Mouse (Mus musculus): Measurements from ENCODE around the gene Prkcb. TPM values are rescaled to one million over a fixed set of nuclear protein-coding genes. Genes with fewer than 3 reads are reported as not detected.

The Prkcb gene
- polyA plus RNA-seq, 1 experiment from 2014 or later: 170 TPM

DNA sequence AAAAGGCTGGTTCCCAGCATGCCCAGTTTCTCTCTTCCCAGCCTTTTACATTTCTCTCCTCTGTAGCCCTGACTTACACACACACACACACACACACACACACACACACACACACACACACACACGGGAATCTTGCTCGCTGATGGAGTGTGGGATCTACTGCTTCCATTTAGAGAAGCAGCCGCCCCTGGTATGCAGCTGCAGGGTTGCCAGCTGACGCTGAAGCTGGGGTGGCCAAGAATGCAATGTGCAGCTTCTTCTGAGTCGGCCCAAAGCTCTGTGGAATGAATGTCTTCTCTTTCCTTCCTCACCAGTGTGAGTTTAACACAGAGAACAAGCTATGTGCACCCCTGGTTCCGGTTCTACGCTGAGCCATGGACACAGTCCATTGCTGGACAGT, 56.1 kb downstream of the Prkcb start:
- Histone ChIP-seq H3K27ac (ENCODE audit: low read depth, low read length) (no peak overlapping the region), H3K9ac (replicated peaks; ENCODE audit: low read depth, low read length) (no peak overlapping the region), H3K4me2 (ENCODE audit: low read depth, low read length) (no peak overlapping the region), H3K9me3 (ENCODE audit: control insufficient read depth, low read length) (no peaks in the 10 kb centered on the region), H3K4me1 (ENCODE audit: control insufficient read depth, insufficient read depth, low read length) (peaks cover 16% of the 10 kb centered on the region), H3K27me3 (ENCODE audit: control insufficient read depth, insufficient read depth, low read length) (no peaks in the 10 kb centered on the region), H3K4me3 (ENCODE audit: low read depth, low read length) (no peak overlapping the region), H3K36me3 (ENCODE audit: control insufficient read depth, insufficient read depth, low read length) (no peaks in the 10 kb centered on the region)
- no peak for ATAC-seq (ENCODE audit: low read depth)
- 76% methylated on average over 7 of the region's 7 CpGs for WGBS

GRCm38 (mm10) chr7:122346251-122347242, 58.0 kb downstream of the Prkcb start:
- Histone ChIP-seq H3K36me3 (ENCODE audit: control insufficient read depth, insufficient read depth, low read length) (no peaks in the 10 kb centered on the region), H3K4me2 (ENCODE audit: low read depth, low read length) (no peak overlapping the region), H3K4me3 (ENCODE audit: low read depth, low read length) (no peak overlapping the region), H3K27ac (ENCODE audit: low read depth, low read length) (no peak overlapping the region), H3K9me3 (ENCODE audit: control insufficient read depth, low read length) (no peaks in the 10 kb centered on the region), H3K27me3 (ENCODE audit: control insufficient read depth, insufficient read depth, low read length) (no peaks in the 10 kb centered on the region), H3K4me1 (ENCODE audit: control insufficient read depth, insufficient read depth, low read length) (peaks cover 16% of the 10 kb centered on the region), H3K9ac (replicated peaks; ENCODE audit: low read depth, low read length) (no peak overlapping the region)
- WGBS: 54% methylated on average over 14 of the region's 14 CpGs
- ATAC-seq (ENCODE audit: low read depth): peak; percentile 31; the same call in 1 of the 2 replicates

DNA sequence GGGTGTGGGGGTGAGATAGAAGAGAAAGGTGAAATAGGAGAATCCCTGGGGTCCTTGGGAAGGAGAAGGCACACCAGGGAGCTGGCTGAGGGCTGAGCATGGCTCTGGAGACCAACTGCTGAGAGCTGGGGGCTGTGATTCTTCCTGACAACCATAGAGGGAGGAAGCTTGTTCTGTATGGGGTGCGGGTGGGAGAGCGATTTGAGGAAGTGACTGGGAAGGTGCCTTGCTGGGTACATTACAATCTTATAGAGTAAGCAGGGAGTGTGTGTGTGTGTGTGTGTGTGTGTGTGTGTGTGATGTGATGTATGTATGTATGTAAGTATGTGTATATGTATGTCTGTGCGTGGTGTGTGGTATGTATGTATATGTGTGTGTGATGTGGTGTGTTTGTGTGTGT, 58.9 kb downstream of the Prkcb start:
- H3K4me2 ChIP-seq (ENCODE audit: low read depth, low read length): no peak overlapping the region
- H3K27ac ChIP-seq (ENCODE audit: low read depth, low read length): no peak overlapping the region; the same call in 1 of the 2 replicates
- no peaks in the 10 kb centered on the region for H3K27me3 ChIP-seq (ENCODE audit: control insufficient read depth, insufficient read depth, low read length)
- peaks cover 19% of the 10 kb centered on the region for H3K4me1 ChIP-seq (ENCODE audit: control insufficient read depth, insufficient read depth, low read length)
- no peak overlapping the region for H3K9ac ChIP-seq (replicated peaks; ENCODE audit: low read depth, low read length)
- 81% methylated on average over 3 of the region's 3 CpGs for WGBS
- H3K9me3 ChIP-seq (ENCODE audit: control insufficient read depth, low read length): no peaks in the 10 kb centered on the region
- H3K36me3 ChIP-seq (ENCODE audit: control insufficient read depth, insufficient read depth, low read length): no peaks in the 10 kb centered on the region
- no peak overlapping the region for H3K4me3 ChIP-seq (ENCODE audit: low read depth, low read length)
- no peak for ATAC-seq (ENCODE audit: low read depth)

GRCm38 (mm10) chr7:122349961-122350360, 61.4 kb downstream of the Prkcb start:
- ATAC-seq (ENCODE audit: low read depth): no peak
- Histone ChIP-seq H3K4me3 (ENCODE audit: low read depth, low read length) (no peak overlapping the region), H3K27me3 (ENCODE audit: control insufficient read depth, insufficient read depth, low read length) (no peaks in the 10 kb centered on the region), H3K27ac (ENCODE audit: low read depth, low read length) (no peak overlapping the region), H3K9me3 (ENCODE audit: control insufficient read depth, low read length) (no peaks in the 10 kb centered on the region), H3K4me1 (ENCODE audit: control insufficient read depth, insufficient read depth, low read length) (peaks cover 27% of the 10 kb centered on the region), H3K4me2 (ENCODE audit: low read depth, low read length) (no peak overlapping the region), H3K9ac (replicated peaks; ENCODE audit: low read depth, low read length) (no peak overlapping the region), H3K36me3 (ENCODE audit: control insufficient read depth, insufficient read depth, low read length) (no peaks in the 10 kb centered on the region)
- 84% methylated on average over 5 of the region's 5 CpGs for WGBS

DNA sequence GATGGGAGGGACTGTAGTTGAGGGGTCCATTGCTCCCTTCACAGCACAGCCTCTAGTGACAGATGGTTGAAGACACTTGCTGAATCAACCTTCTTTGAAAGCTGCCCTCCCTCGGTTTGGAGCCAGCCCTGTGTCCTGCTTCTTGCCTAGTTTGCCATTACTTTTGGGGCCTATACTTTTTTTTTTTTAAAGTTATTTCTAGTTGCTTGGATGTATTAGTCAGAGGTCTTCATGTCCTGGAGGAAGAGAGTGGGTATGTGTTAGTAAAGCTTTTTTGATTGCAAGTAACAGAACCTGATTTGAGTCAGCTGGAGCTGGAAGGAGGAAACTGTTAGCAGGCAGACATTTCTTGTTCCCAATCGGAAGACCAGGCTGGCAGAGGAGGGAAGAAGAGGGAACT, 62.2 kb downstream of the Prkcb start:
- WGBS: 86% methylated on average over 2 of the region's 2 CpGs
- ATAC-seq (ENCODE audit: low read depth): no peak
- no peaks in the 10 kb centered on the region for H3K9me3 ChIP-seq (ENCODE audit: control insufficient read depth, low read length)

GRCm38 (mm10) chr7:122351816-122352215, 63.3 kb downstream of the Prkcb start:
- H3K27ac ChIP-seq (ENCODE audit: low read depth, low read length): no peak overlapping the region

More for the DNA sequence above, 62.2 kb downstream of the Prkcb start:
- Histone ChIP-seq H3K4me2 (ENCODE audit: low read depth, low read length) (no peak overlapping the region), H3K36me3 (ENCODE audit: control insufficient read depth, insufficient read depth, low read length) (no peaks in the 10 kb centered on the region), H3K4me1 (ENCODE audit: control insufficient read depth, insufficient read depth, low read length) (peaks cover 27% of the 10 kb centered on the region), H3K27ac (ENCODE audit: low read depth, low read length) (no peak overlapping the region), H3K4me3 (ENCODE audit: low read depth, low read length) (no peak overlapping the region), H3K27me3 (ENCODE audit: control insufficient read depth, insufficient read depth, low read length) (no peaks in the 10 kb centered on the region), H3K9ac (replicated peaks; ENCODE audit: low read depth, low read length) (no peak overlapping the region)

DNA sequence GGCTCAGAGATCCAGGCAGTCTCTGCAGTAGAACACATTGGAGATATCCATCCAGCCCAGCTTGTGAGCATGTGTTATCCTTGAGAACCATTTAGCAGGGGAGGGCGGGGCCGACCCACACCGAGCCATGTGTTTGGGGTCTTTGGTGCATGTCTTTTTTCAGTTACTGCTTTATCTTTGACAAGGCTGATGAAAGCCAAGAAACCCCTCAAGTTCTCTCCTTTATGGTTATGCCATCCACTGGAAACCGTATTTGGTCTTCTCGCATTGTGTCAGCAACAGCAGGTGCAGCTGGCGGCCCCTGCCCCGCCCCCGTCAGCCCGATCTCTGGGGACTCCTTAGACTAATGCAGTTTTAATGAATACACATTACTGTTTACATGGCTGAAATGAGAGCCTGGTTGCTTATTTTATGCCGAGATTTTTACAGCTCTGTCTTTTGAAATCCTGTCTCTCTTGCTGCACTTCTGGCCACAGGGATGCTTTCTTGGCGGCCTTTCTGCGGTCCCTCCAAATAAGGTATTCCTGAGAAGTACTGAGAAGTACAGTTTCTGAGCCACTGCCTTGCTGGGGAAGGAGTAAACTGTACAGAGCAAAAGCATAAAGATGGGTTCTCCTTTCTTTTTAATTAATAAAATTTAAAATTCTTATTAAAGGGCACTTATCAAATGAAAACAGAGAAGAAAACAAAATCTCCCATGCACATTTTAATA, 64.2 kb downstream of the Prkcb start:
- Histone ChIP-seq H3K9ac (replicated peaks; ENCODE audit: low read depth, low read length) (no peak overlapping the region), H3K4me2 (ENCODE audit: low read depth, low read length) (peak overlapping the region; percentile 23; the same call in 1 of the 2 replicates), H3K4me3 (ENCODE audit: low read depth, low read length) (no peak overlapping the region), H3K4me1 (ENCODE audit: control insufficient read depth, insufficient read depth, low read length) (peaks cover 11% of the 10 kb centered on the region; the same call in 1 of the 2 replicates), H3K27me3 (ENCODE audit: control insufficient read depth, insufficient read depth, low read length) (no peaks in the 10 kb centered on the region), H3K9me3 (ENCODE audit: control insufficient read depth, low read length) (no peaks in the 10 kb centered on the region), H3K36me3 (ENCODE audit: control insufficient read depth, insufficient read depth, low read length) (no peaks in the 10 kb centered on the region), H3K27ac (ENCODE audit: low read depth, low read length) (peak overlapping the region; percentile 65; the same call in 1 of the 2 replicates)
- ATAC-seq (ENCODE audit: low read depth): peak; percentile 89
- WGBS: 34% methylated on average over 12 of the region's 12 CpGs

More at GRCm38 (mm10) chr7:122351816-122352215, 63.3 kb downstream of the Prkcb start:
- Histone ChIP-seq H3K9ac (replicated peaks; ENCODE audit: low read depth, low read length) (no peak overlapping the region), H3K4me3 (ENCODE audit: low read depth, low read length) (no peak overlapping the region), H3K36me3 (ENCODE audit: control insufficient read depth, insufficient read depth, low read length) (no peaks in the 10 kb centered on the region), H3K4me1 (ENCODE audit: control insufficient read depth, insufficient read depth, low read length) (peaks cover 20% of the 10 kb centered on the region), H3K4me2 (ENCODE audit: low read depth, low read length) (no peak overlapping the region), H3K9me3 (ENCODE audit: control insufficient read depth, low read length) (no peaks in the 10 kb centered on the region), H3K27me3 (ENCODE audit: control insufficient read depth, insufficient read depth, low read length) (no peaks in the 10 kb centered on the region)
- no peak for ATAC-seq (ENCODE audit: low read depth)
- 89% methylated on average over 4 of the region's 4 CpGs for WGBS

GRCm38 (mm10) chr7:122353329-122353728, 64.8 kb downstream of the Prkcb start:
- Histone ChIP-seq H3K36me3 (ENCODE audit: control insufficient read depth, insufficient read depth, low read length) (no peaks in the 10 kb centered on the region), H3K4me2 (ENCODE audit: low read depth, low read length) (no peak overlapping the region), H3K27ac (ENCODE audit: low read depth, low read length) (peak overlapping the region; percentile 65; the same call in 1 of the 2 replicates), H3K9ac (replicated peaks; ENCODE audit: low read depth, low read length) (no peak overlapping the region), H3K9me3 (ENCODE audit: control insufficient read depth, low read length) (no peaks in the 10 kb centered on the region), H3K4me1 (ENCODE audit: control insufficient read depth, insufficient read depth, low read length) (peaks cover 11% of the 10 kb centered on the region; the same call in 1 of the 2 replicates), H3K27me3 (ENCODE audit: control insufficient read depth, insufficient read depth, low read length) (no peaks in the 10 kb centered on the region), H3K4me3 (ENCODE audit: low read depth, low read length) (no peak overlapping the region)
- ATAC-seq (ENCODE audit: low read depth): no peak
- 46% methylated on average over 4 of the region's 4 CpGs for whole genome bisulfite sequencing
